Mouse (Mus musculus) heart, postnatal 0 days (tissue): ENCODE results near the gene Olfr713.

Experiments used
- CTCF ChIP-seq: IDR thresholded peaks from 2 replicates; pipeline ENCODE4 v1.5.1; 2016; ENCODE audit warnings: antibody characterized with exemption, control low read depth, low read depth
- EP300 ChIP-seq: IDR thresholded peaks from 2 replicates; pipeline ENCODE4 v1.6.1; 2016; ENCODE audit warnings: antibody characterized with exemption, low read depth

DNA sequence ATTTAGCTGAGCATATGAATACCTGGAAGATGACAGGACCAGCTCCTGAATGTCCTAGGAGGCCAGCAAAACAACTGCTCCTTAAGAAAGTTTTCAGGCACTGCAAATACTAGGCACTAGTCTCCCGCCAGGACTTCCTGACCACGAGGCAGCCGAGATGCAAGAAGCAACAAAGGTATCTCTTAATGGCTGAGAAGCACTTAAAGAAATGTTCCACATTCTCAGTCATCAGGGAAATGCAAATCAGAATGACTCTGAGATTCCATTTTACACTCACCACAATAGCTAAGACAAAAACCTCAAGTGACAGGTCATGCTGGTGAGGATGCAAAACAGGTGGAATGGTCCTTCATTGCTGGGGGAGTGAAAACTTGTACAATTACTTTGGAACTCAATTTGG lies 45.7 kb upstream of the Olfr713 start:
- TF ChIP-seq CTCF: no peak
- TF ChIP-seq EP300: no peak
